Mouse (Mus musculus) R1 (cell line): ENCODE data around the gene Bag3.

ENCODE experiments used
- DNase-seq: peaks from one replicate; pipeline ENCODE4 v3.0.0-alpha.2; 2018; ENCODE audit warnings: low read depth, low spot score

Bag3 gene

DNA sequence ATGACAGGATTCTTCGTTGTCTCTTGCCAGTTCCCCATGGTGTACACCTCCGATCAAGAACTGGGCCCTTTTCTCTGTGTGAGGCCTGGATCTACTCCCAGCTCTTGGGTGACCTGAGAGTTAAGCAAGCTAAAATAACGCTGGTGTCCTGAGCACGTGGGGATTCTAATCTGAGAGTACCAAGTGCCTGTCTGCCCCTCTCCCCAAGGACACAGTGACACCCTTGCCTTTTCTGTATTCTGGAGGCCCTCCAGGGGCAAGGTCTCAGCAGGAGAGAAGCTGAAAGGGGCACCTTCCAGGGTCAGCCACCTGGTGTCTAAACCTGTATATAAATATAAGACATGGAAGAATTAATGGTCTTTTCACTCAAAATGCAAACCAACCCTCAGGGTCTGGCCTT, 14.3 kb downstream of the Bag3 start:
- no peak for DNase-seq

DNA sequence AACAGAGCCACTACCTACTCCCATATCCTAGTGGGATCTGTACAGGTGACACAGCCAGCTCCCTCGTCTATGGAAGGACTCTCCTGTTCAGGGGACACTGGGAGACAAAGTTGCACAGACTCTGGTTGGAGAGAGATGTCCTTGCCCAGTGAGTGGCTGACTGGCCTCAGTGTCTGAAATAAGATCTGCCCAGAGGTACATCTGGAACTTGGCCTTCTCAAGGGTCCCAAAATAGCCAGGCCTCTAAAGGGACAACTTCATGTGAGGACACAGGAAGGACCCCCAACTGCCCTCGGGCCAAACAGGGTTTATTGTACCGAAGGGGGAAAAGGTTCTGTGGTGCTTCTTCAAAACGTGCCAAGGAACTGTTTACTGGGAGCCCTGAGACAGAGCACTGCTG, 14.8 kb downstream of the Bag3 start:
- no peak for DNase-seq

DNA sequence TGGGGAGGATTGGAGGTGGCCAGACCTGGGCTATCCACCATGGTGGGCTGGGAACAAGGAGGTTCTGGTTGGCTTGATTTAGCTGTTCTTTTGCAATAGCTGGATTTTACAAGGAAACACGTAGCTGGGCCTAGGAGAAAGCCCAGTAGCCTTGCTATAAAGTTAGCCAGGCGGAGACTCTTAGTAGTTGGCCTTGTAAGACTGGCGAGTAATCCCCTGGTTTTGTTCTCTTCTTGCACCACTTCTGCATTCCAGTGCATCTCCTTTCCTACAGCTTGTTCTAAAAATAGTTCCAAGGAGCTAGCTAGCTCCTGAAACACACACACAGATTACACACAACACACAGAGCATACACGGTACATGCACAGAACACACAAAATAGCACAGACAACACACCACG, 15.4 kb downstream of the Bag3 start:
- no peak for DNase-seq

DNA sequence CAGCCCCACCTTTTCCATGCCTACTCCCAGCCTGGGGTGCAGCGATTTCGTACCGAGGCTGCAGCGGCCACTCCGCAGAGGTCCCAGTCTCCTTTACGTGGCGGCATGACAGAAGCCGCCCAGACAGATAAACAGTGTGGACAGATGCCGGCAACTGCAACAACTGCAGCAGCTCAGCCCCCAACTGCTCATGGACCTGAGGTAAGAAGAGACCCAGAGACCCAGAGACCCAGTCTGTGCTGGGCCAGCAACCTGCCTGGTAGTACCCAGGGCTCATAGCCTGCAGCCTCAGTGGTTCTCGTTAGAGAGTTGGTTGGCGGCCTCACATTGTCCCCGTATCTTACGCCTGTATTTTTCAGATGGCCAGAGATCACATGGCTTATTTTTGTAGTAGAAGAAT, 16.7 kb downstream of the Bag3 start:
- DNase-seq = no peak

DNA sequence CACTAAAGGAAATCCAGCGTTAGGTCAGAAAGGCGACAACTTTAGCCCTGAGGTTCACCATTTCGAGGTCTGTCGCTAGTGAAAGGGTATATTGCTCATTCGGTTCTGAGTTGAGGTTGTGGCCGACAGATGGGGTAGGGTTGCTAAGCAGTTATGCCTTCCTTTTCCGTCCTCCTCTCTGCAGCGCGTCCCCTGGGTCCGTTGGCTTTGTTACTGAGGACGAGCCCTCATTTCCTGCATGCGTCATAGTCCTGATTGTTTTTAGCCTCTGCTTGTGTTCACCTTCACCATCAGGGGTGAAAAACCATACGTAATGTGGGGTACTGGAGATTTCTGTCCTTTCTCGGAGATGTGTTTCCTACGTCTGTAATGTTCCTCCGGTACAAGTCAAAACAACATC, 17.3 kb downstream of the Bag3 start:
- no peak for DNase-seq

DNA sequence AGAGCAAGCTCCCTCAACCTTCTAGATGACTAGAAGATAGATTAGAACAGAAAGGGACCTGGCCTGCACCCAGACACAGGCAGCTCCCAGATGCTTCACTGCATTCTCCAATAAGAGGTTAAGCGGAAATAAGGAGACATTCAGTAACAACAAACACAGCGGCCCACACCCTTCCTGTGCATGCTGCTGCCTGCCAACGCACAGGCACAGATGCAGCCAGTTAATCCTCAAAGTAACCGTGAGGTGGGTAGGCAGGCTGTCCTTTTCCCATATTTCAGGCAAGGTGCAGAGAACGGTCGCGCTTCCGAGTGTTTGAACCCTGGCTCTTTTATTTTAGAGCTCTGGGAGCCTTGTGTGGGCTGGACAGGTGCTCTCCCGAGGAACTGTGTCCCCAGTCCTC, 17.8 kb downstream of the Bag3 start:
- DNase-seq = peak; percentile 39

DNA sequence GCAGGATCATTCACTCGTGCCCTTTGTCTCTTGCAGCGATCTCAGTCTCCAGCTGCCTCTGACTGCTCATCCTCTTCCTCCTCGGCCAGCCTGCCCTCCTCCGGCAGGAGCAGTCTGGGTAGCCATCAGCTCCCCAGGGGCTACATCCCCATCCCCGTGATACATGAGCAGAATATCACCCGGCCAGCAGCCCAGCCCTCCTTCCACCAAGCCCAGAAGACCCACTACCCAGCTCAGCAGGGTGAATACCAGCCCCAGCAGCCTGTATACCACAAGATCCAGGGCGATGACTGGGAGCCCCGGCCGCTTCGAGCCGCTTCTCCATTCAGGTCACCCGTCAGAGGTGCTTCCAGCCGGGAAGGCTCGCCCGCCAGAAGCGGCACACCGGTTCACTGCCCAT, 18.4 kb downstream of the Bag3 start:
- DNase-seq = no peak

DNA sequence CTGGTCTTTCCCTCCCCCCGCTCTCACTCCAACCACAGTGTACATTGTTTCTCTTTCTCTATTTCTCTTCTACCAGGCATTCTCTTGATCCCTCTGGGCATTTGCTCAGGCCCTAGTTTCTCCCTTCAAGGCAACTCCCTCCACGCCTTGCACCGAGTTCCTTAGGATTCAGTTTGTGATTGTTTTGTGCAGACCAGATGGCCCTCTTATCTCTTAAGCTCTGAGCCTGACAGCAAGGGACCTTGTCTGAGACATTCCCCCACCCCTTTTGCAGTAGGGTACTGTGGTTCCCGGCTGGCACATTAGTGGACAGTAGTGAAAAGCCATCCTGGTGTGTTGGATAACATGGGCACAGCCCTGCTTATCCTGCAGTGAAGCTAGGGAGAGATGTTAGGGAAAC, 19.1 kb downstream of the Bag3 start:
- DNase-seq = no peak

DNA sequence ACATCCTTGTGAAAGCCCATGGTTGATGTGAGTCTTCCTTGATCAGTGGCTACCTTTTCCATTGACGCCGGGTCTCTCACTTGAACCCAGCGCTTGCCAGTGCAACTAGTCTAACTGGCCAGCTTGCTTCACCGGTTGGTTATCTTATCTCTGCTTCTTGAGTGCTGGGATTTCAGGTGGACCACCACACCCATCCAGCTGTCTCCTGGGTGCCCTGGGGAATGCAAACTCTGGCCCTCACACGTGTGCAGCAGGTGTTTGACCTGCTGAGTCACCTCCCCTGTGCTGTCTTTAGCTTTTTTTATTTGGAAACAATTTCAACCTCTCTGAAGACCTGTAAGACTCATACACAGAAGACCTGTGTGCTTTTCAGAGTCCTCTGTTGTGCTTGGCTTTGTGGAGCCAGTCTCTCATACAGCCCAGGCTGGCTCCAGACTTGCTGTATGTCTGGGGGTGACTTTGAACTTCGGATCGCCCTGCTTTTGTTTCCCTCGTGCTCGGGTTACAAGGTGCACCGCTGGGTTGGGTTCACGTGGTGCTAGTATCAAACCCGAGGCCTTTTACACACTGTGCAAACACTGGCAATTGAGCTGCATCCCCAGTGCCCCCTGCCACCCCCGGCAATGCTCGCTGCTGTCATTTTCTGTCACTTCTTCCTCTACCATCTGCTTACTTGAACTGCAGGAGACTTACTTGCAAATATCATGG, 19.9 kb downstream of the Bag3 start:
- peak; percentile 62 for DNase-seq

DNA sequence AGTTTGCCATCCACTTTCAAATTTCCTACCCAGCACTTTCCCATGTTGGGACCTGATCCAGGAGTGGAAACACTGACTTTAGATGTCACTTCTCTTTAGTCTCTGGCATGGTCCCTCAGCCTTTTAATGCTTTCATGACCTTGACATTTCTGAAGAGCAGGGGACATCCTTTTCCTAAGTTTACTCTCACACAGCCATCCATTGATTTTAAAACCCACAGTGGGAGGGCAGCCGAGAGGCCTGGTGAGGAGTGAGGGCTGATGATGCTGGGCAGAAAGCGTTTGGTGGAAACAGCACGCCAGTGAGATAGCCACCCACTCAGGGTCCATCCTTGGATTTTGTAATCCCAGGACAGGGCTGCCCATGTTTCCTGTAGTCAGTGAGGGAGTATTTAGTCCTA, 20.5 kb downstream of the Bag3 start:
- no peak for DNase-seq

DNA sequence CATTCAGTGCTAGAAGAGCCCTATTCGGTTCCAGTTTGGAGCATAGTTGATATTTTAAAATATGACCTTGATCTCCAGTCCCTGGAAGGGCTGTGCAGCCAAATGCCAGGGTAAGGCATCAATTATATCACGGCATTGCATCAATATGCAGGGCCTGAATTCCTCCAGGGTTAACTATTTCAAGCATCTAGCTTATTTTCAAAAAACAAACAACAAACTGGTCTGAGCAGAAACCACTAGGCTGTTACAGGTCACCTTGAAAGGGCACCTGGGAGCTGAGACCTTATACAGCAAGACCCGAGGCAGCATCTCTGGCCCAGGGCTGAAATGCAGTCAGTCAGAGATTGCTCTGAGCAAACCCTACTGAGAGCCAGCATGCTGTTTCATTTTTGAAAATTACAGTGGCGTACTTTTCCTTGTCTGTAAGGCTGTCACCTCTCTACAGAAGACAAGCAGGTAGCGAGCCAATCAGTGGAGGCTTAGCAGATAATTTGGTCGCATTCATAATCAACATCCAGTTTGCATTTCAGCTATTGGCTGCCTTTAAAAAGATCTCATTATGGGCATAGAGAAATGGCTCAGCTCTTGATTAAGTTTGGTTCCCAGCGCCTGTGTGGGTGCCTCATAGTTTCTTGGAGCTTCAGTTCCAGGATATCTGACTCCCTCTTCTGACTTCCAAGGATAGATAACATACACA, 21.3 kb downstream of the Bag3 start:
- no peak for DNase-seq

DNA sequence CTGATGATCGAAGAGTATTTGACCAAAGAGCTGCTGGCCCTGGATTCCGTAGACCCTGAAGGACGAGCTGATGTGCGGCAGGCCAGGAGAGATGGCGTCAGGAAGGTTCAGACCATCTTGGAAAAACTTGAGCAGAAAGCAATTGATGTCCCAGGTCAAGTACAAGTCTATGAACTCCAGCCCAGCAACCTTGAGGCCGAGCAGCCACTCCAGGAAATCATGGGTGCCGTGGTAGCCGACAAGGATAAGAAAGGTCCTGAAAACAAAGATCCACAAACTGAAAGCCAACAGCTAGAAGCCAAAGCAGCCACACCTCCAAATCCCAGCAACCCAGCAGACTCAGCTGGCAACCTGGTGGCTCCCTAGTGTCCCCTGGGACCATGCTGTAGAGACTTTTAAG, 22.6 kb downstream of the Bag3 start:
- DNase-seq = no peak

DNA sequence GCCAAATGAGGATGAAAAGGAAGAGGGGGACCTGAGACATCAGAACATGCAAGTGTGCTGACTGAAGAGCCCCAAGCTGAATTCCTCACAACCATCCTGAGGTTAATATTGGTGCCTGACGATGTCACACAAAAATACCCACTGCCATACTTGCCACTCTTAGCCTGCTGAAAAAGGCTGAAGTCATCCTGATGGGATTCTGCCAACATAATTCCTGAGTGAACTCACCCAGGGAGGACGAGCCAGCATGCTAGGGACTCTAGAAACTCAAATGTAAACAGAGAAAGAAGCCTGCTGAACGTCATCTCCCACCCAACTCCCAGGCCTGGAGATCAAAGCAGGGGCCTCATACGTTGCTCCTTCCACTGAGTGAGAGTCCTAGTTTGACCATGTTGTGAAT, 25.7 kb downstream of the Bag3 start:
- no peak for DNase-seq

DNA sequence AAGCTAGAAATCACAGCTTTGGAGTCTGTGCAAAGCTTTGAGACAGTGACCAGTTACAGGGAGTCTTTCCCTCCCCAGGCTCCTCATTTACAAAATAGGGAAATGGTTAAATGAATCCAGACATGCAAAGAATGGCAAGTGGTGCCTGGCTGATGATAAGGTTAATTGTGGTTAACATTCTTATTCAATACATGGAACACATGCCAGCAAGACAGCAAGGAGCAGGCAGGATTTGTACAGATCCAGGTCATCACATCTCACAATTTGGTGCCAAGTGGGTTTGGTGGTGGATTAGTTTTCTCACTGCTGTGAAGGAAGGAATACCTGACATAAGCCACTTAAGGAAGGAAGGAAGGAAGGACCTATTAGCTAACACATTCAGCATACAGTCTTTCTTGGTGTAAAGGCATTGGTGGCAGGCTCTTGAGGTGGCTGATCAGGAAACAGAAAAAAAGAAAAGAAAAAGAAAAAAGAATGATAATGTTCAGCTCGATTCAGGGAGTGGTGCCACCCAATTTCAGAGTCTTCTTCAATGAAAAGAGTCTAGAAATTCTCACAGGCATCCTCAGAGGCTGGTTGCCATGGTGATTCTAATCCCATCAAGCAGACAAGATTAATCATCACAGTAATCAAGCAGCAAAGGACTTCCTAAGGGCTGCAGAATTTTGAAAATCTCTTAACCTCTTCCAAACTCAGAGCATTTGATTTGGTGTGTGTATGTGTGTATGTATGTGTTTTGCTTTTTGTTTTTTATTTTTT, 27.1 kb downstream of the Bag3 start:
- DNase-seq = no peak

DNA sequence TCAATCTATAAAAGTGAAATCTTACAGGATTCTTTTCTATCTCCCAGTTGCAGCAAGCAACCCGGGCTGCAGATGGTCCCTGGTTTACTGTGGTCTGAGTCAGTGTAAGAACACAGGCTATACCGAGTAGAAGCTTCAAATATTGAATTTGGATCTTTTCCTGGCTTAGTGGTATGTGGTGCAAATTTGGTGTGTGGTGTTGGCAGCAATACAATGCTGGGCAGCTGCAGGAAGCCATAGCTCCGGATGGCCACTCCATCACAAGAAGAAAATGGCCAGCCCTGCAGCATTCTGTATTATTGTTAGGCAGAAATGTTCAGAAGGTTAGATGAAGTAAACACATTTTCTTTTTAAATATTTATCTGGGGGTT, 27.7 kb downstream of the Bag3 start:
- DNase-seq = no peak

DNA sequence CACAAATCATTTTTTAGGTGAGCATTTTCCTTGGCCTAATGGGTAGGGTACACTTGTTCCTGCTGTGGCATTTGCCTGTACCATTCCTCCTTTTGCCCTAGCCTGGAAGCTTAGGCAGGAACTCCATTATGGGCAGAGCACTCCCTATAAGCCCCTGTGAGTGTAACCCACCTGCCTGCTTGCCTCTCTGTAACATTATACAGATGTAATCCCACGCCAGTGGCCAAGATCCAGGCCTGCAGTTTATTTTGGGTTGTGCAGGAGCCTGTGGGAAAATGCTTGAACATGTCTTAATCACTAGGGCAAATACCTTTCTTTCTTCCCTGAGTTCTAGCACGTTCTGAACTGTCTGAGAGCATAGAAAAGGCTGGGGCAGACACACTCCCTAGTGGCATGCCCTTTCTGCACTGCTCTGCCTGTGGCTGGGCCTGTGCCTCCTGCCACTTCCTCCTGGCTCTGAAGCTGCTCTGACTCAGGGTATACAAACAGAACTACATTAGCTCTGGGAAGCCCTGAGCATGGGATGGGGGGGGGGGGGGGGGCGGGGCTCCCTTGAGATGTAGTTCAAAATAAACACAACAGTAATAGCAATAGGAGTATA, 29.8 kb downstream of the Bag3 start:
- no peak for DNase-seq

DNA sequence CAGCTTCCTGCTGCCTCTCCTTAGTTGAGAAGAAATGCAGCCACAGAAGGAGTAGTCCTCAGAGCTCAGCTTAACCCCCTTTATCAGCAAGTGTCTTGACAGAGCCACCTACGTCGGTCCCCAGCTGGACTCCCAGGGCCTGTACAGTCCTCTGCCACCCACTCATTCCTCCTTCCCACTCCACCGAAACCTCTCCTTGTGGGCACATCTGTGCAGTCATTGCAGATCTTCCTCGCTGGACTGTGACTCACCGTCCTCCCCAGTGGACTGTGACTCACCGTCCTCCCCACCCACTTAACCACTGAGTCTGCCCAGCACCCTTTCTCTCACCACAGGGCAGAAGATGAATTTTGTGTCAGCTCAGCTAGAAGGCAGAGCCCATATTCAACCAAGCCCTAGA, 31.1 kb downstream of the Bag3 start:
- DNase-seq = no peak

DNA sequence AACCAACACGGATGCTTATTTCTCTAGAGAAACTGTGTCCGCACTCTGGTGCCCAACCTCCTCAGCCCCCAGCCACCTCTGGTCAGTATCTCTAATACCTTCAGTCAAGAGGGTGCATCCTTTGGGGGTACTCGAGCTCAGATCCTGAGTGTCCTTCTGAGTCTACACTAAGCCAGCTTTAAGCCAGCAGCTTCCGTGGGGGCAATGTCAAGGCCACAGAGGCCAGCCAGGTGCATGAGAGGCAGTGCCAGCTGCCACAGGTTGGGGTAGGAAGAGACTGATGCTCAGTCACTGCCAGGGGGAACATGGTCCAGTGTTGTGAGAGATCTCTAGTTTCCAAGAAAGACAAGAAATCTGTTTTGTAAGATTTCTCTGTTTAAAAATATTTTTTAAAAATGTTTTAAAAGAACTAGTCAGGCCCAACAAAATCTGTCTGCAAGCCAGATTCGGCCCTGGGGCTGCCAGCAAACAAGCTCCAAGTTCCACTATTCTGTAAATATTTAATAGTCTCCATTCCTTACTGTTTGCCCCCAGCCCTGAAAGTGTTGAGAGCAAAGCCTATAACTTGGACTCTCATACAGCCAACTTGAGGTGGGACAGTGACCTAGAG, 31.8 kb downstream of the Bag3 start:
- no peak for DNase-seq

DNA sequence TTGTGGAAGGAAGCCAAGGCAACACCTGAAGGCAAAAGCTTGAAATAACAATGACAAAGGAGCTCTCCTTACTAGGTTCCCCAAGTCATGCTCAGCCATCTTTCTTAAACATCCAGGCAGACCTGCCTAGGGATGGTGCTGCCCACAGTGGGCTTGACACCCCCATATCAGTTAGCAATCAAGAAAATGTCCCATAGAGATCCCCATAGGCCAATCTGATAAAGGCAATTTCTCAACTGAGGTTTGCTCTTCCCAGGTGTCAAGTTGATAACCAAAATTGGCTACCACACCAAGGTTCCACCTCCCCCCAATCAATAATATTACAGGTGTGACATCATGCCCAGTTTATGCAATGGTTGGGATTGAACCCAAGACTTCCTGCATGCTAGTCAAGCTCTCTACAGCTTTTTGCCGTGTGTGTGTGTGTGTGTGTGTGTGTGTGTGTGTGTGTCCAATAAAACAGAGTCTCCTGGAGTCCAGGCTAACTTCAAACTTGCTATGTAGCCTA, 33.6 kb downstream of the Bag3 start:
- no peak for DNase-seq

DNA sequence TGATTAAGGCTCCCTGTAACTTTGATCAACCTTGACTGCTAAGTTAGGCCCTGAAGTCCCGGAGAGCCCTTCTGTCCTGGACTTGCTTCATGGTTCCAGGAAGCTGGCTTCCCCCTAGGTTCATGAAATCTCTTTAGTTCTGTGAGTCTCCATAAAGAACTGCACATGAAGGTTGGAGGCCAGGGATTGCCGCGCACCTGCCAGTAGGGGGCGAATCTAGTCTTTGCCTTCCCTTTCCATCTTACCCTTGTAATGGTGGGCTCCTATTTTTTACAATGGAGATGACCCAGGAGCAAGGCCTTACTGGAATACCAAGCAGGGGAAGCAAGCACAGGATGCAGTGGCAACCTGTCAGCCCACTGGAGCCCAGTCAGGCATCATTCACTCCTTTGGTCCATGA, 40.0 kb downstream of the Bag3 start:
- DNase-seq = peak; percentile 79

DNA sequence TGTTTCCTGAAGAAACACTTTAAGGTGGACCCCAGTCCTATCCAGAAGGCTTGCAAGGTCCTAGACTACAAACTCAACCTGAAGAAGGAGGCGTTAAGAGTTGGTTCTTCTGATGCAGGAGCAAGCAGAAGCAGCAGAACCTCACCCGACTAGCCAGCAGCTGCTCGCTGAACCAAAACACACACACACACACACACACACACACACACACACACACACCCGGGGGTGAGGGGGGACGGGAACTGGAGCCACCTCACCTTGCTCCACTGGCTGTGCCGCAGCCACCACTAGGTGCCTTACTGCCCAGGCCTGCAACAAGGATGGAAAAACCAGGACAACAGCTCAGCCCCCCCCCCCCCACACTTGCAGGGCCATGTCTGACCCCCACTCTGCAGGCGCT, 42.9 kb downstream of the Bag3 start:
- DNase-seq = no peak
